Mouse (Mus musculus): ENCODE data around the gene Aff3. TPM values are rescaled to one million over a fixed set of nuclear protein-coding genes. Genes with fewer than 3 reads are reported as not detected.

The Aff3 gene
- polyA plus RNA-seq, 1 experiment from 2014 or later = 9.6 TPM

DNA sequence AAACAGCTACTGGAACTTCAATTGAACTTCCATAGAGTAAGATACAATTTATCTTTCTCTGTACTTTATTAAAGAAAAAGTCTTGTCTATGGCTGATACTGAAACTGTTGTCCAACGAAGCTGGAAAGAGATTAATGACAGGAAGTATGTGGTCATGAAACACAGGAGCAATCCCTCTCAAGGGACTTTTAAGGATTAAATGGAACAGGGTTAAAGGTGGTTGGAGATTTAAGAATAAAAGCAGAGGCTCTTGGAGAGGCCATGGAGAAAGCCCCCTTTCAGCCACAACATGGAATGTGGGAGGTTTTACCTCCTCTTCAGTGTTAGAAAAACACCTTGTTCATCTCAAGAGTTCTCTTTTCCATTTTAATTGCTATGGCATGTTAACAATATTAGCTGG is 148.5 kb downstream of the Aff3 start:
- Histone ChIP-seq H3K4me2 (ENCODE audit: low read length) (no peak overlapping the region), H3K36me3 (ENCODE audit: control insufficient read depth, insufficient read depth, low read length) (no peaks in the 10 kb centered on the region), H3K9me3 (replicated peaks; ENCODE audit: control insufficient read depth, low read length, poor library complexity, severe bottlenecking) (no peaks in the 10 kb centered on the region; the same call in 1 of the 2 replicates), H3K9ac (ENCODE audit: low read depth, low read length) (no peak overlapping the region), H3K4me1 (ENCODE audit: control insufficient read depth, insufficient read depth, low read length) (peaks cover 18% of the 10 kb centered on the region), H3K4me3 (ENCODE audit: low read depth, low read length) (no peak overlapping the region), H3K27me3 (ENCODE audit: control insufficient read depth, insufficient read depth, low read depth, low read length) (no peaks in the 10 kb centered on the region), H3K27ac (ENCODE audit: low read length) (no peak overlapping the region)
- no peak for ATAC-seq
- 55% methylated on average over 1 of the region's 1 CpGs for WGBS

DNA sequence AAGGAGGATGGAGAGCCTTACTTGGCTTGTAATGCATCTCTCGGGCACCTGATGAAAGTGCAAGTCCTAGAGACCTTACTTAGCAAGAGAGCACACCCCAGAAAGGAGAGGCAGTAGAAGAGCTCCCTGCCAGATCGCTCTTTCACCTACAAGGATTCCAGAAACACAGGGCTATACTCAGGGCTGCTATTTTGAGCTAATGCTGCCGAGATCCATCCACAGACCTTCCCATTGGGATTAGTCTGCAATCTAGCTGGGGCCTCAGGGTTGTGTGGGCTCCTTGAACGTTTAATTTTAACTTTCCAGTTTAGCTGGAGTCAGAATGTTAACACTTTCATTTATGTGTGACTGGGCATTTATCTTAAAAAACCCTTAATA is 150.1 kb downstream of the Aff3 start:
- H3K9ac ChIP-seq (ENCODE audit: low read depth, low read length) = no peak overlapping the region
- ATAC-seq = no peak
- peaks cover 20% of the 10 kb centered on the region for H3K4me1 ChIP-seq (ENCODE audit: control insufficient read depth, insufficient read depth, low read length)
- no peaks in the 10 kb centered on the region for H3K36me3 ChIP-seq (ENCODE audit: control insufficient read depth, insufficient read depth, low read length)
- no peaks in the 10 kb centered on the region for H3K27me3 ChIP-seq (ENCODE audit: control insufficient read depth, insufficient read depth, low read depth, low read length)
- H3K4me2 ChIP-seq (ENCODE audit: low read length) = no peak overlapping the region
- H3K27ac ChIP-seq (ENCODE audit: low read length) = no peak overlapping the region
- no peaks in the 10 kb centered on the region for H3K9me3 ChIP-seq (replicated peaks; ENCODE audit: control insufficient read depth, low read length, poor library complexity, severe bottlenecking)
- no peak overlapping the region for H3K4me3 ChIP-seq (ENCODE audit: low read depth, low read length)
- WGBS = 54% methylated on average over 4 of the region's 4 CpGs

DNA sequence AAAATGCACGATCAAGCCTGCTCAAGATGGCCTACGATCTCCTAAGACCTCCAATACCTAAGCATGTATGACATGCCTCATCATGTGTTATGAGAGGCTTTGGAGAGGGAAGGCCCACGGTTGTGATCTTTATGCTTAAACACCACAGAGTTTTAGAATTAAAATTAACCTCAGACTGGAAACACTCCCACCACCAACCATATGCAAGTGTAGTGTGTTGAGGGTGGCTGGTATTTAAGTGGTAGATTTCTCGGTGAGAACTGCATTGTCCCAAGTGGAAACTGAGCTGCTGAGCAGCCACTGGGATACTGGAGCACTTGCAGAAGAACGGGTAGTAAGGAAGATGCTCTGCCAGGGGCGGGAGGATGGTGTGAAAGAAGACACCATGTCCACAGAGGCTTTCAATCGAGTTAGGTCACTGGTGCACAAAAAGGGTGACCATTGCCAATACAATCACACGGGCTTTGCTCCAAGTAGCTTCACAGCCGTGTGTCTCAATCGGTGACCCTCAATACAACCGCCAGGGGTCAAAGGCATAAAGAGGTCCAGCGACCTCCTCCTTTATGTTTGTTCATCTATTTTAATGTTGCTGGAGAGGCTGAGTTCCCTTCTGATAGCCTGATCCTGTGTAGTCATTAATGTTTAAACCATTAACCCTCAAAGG is 150.7 kb downstream of the Aff3 start:
- no peak for ATAC-seq
- H3K4me1 ChIP-seq (ENCODE audit: control insufficient read depth, insufficient read depth, low read length) = peaks cover 20% of the 10 kb centered on the region
- H3K9ac ChIP-seq (ENCODE audit: low read depth, low read length) = no peak overlapping the region
- no peaks in the 10 kb centered on the region for H3K9me3 ChIP-seq (replicated peaks; ENCODE audit: control insufficient read depth, low read length, poor library complexity, severe bottlenecking)
- WGBS = 71% methylated on average over 12 of the region's 12 CpGs
- no peak overlapping the region for H3K4me2 ChIP-seq (ENCODE audit: low read length)
- H3K27ac ChIP-seq (ENCODE audit: low read length) = no peak overlapping the region
- no peaks in the 10 kb centered on the region for H3K27me3 ChIP-seq (ENCODE audit: control insufficient read depth, insufficient read depth, low read depth, low read length)
- H3K36me3 ChIP-seq (ENCODE audit: control insufficient read depth, insufficient read depth, low read length) = no peaks in the 10 kb centered on the region
- H3K4me3 ChIP-seq (ENCODE audit: low read depth, low read length) = no peak overlapping the region

DNA sequence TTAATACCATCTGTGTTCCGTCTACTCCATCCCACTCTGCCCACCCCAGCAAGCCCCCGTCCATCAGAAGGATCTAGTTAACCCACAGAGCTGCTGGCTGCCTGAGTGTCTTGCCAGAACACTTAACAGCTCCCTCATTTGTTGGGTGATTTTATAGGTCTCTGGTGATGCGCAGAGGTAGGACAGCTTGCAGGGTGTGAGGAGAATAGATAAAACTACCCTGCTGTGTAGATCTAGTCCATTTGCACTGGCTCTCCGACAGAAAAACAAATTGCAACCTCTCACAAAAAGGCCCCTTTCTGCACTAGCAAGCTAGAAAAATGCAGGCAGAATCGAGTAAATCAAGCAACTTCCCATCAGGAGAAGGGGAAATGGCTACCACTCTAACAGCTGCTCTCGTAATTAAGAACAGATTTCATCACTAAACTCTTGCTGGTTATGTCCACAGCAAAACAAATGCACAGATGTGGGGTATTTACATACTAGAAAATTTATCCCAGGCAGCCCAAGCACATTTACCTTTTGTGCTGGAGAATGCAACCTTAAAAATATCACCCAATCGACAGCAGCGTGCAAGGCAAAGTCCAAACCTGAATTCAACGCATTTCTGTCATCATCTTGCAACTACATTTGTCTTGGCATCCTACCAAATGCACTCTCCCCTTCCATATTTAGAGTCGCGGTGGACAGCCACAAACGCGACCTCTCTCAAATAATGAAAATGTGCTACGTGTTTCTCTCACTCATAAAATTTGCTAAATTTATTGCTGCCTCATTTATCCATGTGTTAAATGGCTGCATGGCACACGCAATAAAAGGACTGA is 152.3 kb downstream of the Aff3 start:
- Histone ChIP-seq H3K9ac (ENCODE audit: low read depth, low read length) (0 out of 2 replicates have a peak overlapping the region, but pooled peaks have one; percentile 6), H3K4me1 (ENCODE audit: control insufficient read depth, insufficient read depth, low read length) (peaks cover 20% of the 10 kb centered on the region), H3K36me3 (ENCODE audit: control insufficient read depth, insufficient read depth, low read length) (no peaks in the 10 kb centered on the region), H3K4me2 (ENCODE audit: low read length) (no peak overlapping the region), H3K9me3 (replicated peaks; ENCODE audit: control insufficient read depth, low read length, poor library complexity, severe bottlenecking) (no peaks in the 10 kb centered on the region), H3K27me3 (ENCODE audit: control insufficient read depth, insufficient read depth, low read depth, low read length) (no peaks in the 10 kb centered on the region), H3K4me3 (ENCODE audit: low read depth, low read length) (no peak overlapping the region), H3K27ac (ENCODE audit: low read length) (peak overlapping the region; percentile 63)
- 54% methylated on average over 15 of the region's 15 CpGs for WGBS
- no peak for ATAC-seq

DNA sequence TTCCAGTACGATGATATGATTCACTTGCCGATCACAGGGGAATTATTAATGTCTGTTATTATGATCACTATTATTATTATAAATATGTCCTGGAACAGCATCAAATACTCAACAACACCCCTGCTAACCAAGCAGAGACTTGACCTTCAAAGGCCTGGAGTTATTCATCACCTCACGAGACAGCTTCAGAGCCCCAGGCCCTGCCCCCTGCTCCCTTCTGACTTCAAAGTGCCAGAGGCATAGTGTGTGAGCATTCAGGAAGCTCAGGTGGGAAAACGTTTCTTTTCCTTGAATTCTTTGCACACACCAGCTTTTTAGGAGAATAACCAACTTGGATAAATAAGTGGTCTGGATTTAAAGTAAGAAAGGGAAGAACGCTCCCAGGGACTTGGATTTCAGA is 153.7 kb downstream of the Aff3 start:
- H3K9me3 ChIP-seq (replicated peaks; ENCODE audit: control insufficient read depth, low read length, poor library complexity, severe bottlenecking) = no peaks in the 10 kb centered on the region
- H3K4me1 ChIP-seq (ENCODE audit: control insufficient read depth, insufficient read depth, low read length) = peaks cover 20% of the 10 kb centered on the region
- 57% methylated on average over 5 of the region's 5 CpGs for WGBS
- H3K4me3 ChIP-seq (ENCODE audit: low read depth, low read length) = no peak overlapping the region
- H3K27me3 ChIP-seq (ENCODE audit: control insufficient read depth, insufficient read depth, low read depth, low read length) = no peaks in the 10 kb centered on the region
- no peak overlapping the region for H3K4me2 ChIP-seq (ENCODE audit: low read length)
- peak overlapping the region; percentile 17; the same call in 1 of the 2 replicates for H3K27ac ChIP-seq (ENCODE audit: low read length)
- H3K36me3 ChIP-seq (ENCODE audit: control insufficient read depth, insufficient read depth, low read length) = no peaks in the 10 kb centered on the region
- no peak for ATAC-seq
- no peak overlapping the region for H3K9ac ChIP-seq (ENCODE audit: low read depth, low read length)

DNA sequence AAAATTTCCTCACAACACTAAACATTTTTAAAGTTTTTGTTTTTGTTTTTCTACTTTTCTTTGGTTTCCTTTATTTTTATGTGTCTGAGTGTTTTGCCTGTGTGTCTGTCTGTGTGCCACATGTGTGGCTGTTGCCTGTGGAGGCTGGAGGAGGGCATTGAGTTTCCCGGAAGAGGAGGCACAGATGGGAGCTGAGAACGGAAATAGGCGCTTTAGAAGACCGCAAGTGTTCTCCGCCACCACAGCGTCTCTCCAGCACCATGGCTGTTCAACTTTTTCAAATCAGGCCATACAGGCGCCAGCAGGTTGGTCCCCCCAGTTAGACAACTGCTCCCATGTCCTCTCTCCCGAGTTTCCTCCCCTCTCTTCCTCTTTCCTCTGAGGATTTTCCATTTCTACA is 155.5 kb downstream of the Aff3 start:
- H3K27me3 ChIP-seq (ENCODE audit: control insufficient read depth, insufficient read depth, low read depth, low read length) = no peaks in the 10 kb centered on the region
- peaks cover 20% of the 10 kb centered on the region for H3K4me1 ChIP-seq (ENCODE audit: control insufficient read depth, insufficient read depth, low read length)
- no peak overlapping the region for H3K9ac ChIP-seq (ENCODE audit: low read depth, low read length)
- H3K36me3 ChIP-seq (ENCODE audit: control insufficient read depth, insufficient read depth, low read length) = no peaks in the 10 kb centered on the region
- H3K4me3 ChIP-seq (ENCODE audit: low read depth, low read length) = no peak overlapping the region
- no peak for ATAC-seq
- H3K27ac ChIP-seq (ENCODE audit: low read length) = no peak overlapping the region
- H3K9me3 ChIP-seq (replicated peaks; ENCODE audit: control insufficient read depth, low read length, poor library complexity, severe bottlenecking) = no peaks in the 10 kb centered on the region
- H3K4me2 ChIP-seq (ENCODE audit: low read length) = no peak overlapping the region
- WGBS = 90% methylated on average over 8 of the region's 8 CpGs

DNA sequence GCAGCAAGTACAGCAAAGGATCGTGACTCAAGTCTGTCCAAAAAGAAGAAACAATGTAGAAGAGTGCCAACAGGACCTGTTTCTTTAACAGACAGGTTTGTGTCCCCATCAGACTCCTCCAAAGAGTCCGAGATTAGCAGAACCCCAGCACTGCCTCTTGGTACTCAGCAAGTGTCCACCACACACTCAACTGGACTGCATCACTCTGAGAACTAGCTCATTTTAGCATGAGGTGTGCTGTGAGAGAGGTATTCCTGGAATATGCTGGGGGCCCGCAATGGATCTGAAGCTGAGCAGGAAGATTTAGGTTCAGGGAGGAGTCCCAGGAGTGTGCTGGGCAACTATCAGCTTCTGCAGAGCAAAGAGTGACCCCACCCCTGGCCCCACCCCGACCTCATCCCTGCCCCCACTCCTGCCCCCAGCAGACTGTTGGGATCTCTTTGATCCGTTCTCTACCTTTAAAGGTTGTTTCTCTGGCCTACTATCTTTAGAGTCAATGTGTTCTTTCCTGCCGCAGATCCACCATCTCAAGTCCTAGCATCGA is 157.0 kb downstream of the Aff3 start:
- no peak overlapping the region for H3K4me3 ChIP-seq (ENCODE audit: low read depth, low read length)
- no peaks in the 10 kb centered on the region for H3K36me3 ChIP-seq (ENCODE audit: control insufficient read depth, insufficient read depth, low read length)
- no peak overlapping the region for H3K9ac ChIP-seq (ENCODE audit: low read depth, low read length)
- H3K27ac ChIP-seq (ENCODE audit: low read length) = no peak overlapping the region
- H3K9me3 ChIP-seq (replicated peaks; ENCODE audit: control insufficient read depth, low read length, poor library complexity, severe bottlenecking) = no peaks in the 10 kb centered on the region
- H3K4me1 ChIP-seq (ENCODE audit: control insufficient read depth, insufficient read depth, low read length) = peaks cover 23% of the 10 kb centered on the region
- 85% methylated on average over 7 of the region's 7 CpGs for WGBS
- no peak overlapping the region for H3K4me2 ChIP-seq (ENCODE audit: low read length)
- no peaks in the 10 kb centered on the region for H3K27me3 ChIP-seq (ENCODE audit: control insufficient read depth, insufficient read depth, low read depth, low read length)
- no peak for ATAC-seq

DNA sequence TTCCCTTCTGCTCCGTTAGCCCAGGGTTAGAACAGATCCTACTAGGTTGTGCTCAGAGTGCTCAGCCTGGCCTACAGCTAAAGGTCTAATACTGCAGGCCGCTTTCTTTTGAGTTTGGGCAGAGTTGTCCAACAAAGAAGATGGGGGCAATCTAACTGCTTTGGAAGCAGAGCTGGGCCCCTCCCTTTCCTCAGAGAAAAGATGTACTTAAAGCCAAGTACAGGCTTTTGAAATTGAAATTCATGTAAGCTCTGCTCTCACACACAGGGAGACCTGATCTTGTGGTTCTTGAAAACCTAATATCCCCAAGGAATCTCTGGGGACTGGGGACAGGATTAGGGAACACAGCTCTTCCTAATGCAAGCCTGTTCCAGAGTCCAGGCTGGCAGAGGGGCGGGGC is 158.4 kb downstream of the Aff3 start:
- Histone ChIP-seq H3K4me1 (ENCODE audit: control insufficient read depth, insufficient read depth, low read length) (peaks cover 21% of the 10 kb centered on the region), H3K36me3 (ENCODE audit: control insufficient read depth, insufficient read depth, low read length) (no peaks in the 10 kb centered on the region), H3K27me3 (ENCODE audit: control insufficient read depth, insufficient read depth, low read depth, low read length) (no peaks in the 10 kb centered on the region), H3K4me2 (ENCODE audit: low read length) (no peak overlapping the region), H3K9ac (ENCODE audit: low read depth, low read length) (no peak overlapping the region), H3K27ac (ENCODE audit: low read length) (no peak overlapping the region), H3K4me3 (ENCODE audit: low read depth, low read length) (no peak overlapping the region), H3K9me3 (replicated peaks; ENCODE audit: control insufficient read depth, low read length, poor library complexity, severe bottlenecking) (no peaks in the 10 kb centered on the region)
- WGBS = 83% methylated on average over 3 of the region's 3 CpGs
- no peak for ATAC-seq

Data from midbrain, embryonic 16.5 days (tissue).